Mouse (Mus musculus) hindbrain, postnatal 0 days (tissue): Measurements from ENCODE around the gene Dap. TPM values are rescaled to one million over a fixed set of nuclear protein-coding genes. Genes with fewer than 3 reads are reported as not detected.

Experiments
- ATAC-seq: fragments of 200-750 bp; cut with Nextera tagmentation; 2 replicates; pipeline ENCODE4 v1.8.0; 2017; ENCODE audit warnings: mild to moderate bottlenecking, moderate TSS enrichment, moderate library complexity
- DNase-seq: peaks from one replicate; pipeline ENCODE4 v3.0.0-alpha.2; 2015; ENCODE audit warnings: low spot score
- H3K27ac ChIP-seq: fragments of 300-500 bp; sonication (generic); 2 replicates; pipeline ENCODE4 v1.5.1; 2014; ENCODE audit warnings: mild to moderate bottlenecking
- H3K27me3 ChIP-seq: fragments of 300-500 bp; sonication (generic); 2 replicates; pipeline ENCODE4 v1.6.1; 2014; ENCODE audit warnings: low read length, mixed read lengths; ENCODE audit not compliant: insufficient read depth
- H3K36me3 ChIP-seq: fragments of 300-500 bp; sonication (generic); 2 replicates; pipeline ENCODE4 v1.6.1; 2014; ENCODE audit warnings: low read length, mixed read lengths; ENCODE audit not compliant: insufficient read depth
- H3K4me1 ChIP-seq: fragments of 300-500 bp; sonication (generic); 2 replicates; pipeline ENCODE4 v1.6.1; 2014; ENCODE audit warnings: antibody characterized with exemption, low read length, mixed read lengths; ENCODE audit not compliant: insufficient read depth
- H3K4me2 ChIP-seq: fragments of 300-500 bp; sonication (generic); 2 replicates; pipeline ENCODE4 v1.6.1; 2014; ENCODE audit warnings: low read depth, mild to moderate bottlenecking, low read length, moderate library complexity, mixed read lengths
- H3K4me3 ChIP-seq: fragments of 300-500 bp; sonication (generic); 2 replicates; pipeline ENCODE4 v1.5.1; 2014; ENCODE audit warnings: low read length
- H3K9ac ChIP-seq: fragments of 300-500 bp; sonication (generic); replicated peaks from 2 replicates; pipeline ENCODE4 v1.6.1; 2014; ENCODE audit warnings: mild to moderate bottlenecking, low read length, moderate library complexity, mixed read lengths
- H3K9me3 ChIP-seq: fragments of 300-500 bp; sonication (generic); 2 replicates; pipeline ENCODE4 v1.6.1; 2016; ENCODE audit warnings: low read length, mixed read lengths
- CTCF ChIP-seq: IDR thresholded peaks from 2 replicates; pipeline ENCODE4 v1.5.1; 2016; ENCODE audit warnings: antibody characterized with exemption, control low read depth, low read depth
- WGBS: fragments of 180-500 bp; shearing (Covaris S2); extraction: QIAGEN DNeasy Blood & Tissue Kit; methylation state at CpG from one replicate; pipeline ENCODE4 v1.1.7; 2014; 5-methylcytosine and 5-hydroxymethylcytosine counted together
- polyA plus RNA-seq: library from polyadenylated mRNA; unstranded; fragments of >200 nt; fragmentation: Nextera tagmentation; extraction: Ambion mirVana; gene quantifications from 2 replicates; pipeline ENCODE4 v1.2.1, GENCODE M21; 2015
- total RNA-seq: library from RNA; depleted of rRNA; stranded (reverse); fragments of >200 nt; gene quantifications from 2 replicates; pipeline ENCODE4 v1.2.3, GENCODE M21; 2014

The Dap gene
- total and polyA plus RNA-seq, 2 experiments from 2014 or later, result 17.6 to 29.5 TPM

- WGBS, result 65% methylated on average over 13 of the region's 13 CpGs
- no peak for TF ChIP-seq CTCF
- Histone ChIP-seq H3K27ac (no peak overlapping the region), H3K4me1 (peaks cover 4% of the 10 kb centered on the region; the same call in 1 of the 2 replicates), H3K4me2 (no peak overlapping the region), H3K9me3 (no peaks in the 10 kb centered on the region), H3K9ac (no peak overlapping the region), H3K27me3 (no peaks in the 10 kb centered on the region), H3K4me3 (no peak overlapping the region), H3K36me3 (no peaks in the 10 kb centered on the region)
- ATAC-seq (no peak), DNase-seq (no peak)
Measured at GRCm38 (mm10) chr15:31281830-31282229, 57.7 kb downstream of the Dap start.

GRCm38 (mm10) chr15:31282353-31282752 lies 58.2 kb downstream of the Dap start:
- Histone ChIP-seq H3K4me3 (no peak overlapping the region), H3K9me3 (no peaks in the 10 kb centered on the region), H3K27ac (no peak overlapping the region), H3K4me1 (peaks cover 4% of the 10 kb centered on the region; the same call in 1 of the 2 replicates), H3K27me3 (no peaks in the 10 kb centered on the region), H3K36me3 (no peaks in the 10 kb centered on the region), H3K9ac (no peak overlapping the region), H3K4me2 (no peak overlapping the region)
- 83% methylated on average over 3 of the region's 3 CpGs for WGBS
- ATAC-seq (no peak), DNase-seq (no peak)
- TF ChIP-seq CTCF, result no peak

- DNase-seq, result peak; percentile 23
- WGBS, result 72% methylated on average over 5 of the region's 5 CpGs
- H3K9me3 ChIP-seq, result no peaks in the 10 kb centered on the region
- no peak overlapping the region for H3K9ac ChIP-seq
- H3K4me1 ChIP-seq, result no peaks in the 10 kb centered on the region
- no peak overlapping the region for H3K4me3 ChIP-seq
- no peaks in the 10 kb centered on the region for H3K36me3 ChIP-seq
- peak; percentile 56 for TF ChIP-seq CTCF
- H3K27ac ChIP-seq, result no peak overlapping the region
- ATAC-seq, result no peak
- H3K4me2 ChIP-seq, result no peak overlapping the region
- H3K27me3 ChIP-seq, result no peaks in the 10 kb centered on the region
Measured at GRCm38 (mm10) chr15:31284142-31284541, 60.0 kb downstream of the Dap start.

- no peak overlapping the region for H3K27ac ChIP-seq
- H3K4me1 ChIP-seq, result no peaks in the 10 kb centered on the region
- no peak overlapping the region; the same call in 1 of the 2 replicates for H3K9ac ChIP-seq
- no peaks in the 10 kb centered on the region for H3K9me3 ChIP-seq
- no peak overlapping the region for H3K4me2 ChIP-seq
- ATAC-seq, result peak; percentile 59; the same call in 1 of the 2 replicates
- WGBS, result 55% methylated on average over 17 of the region's 17 CpGs
- DNase-seq, result peak; percentile 65
- no peak for TF ChIP-seq CTCF
- no peak overlapping the region for H3K4me3 ChIP-seq
- no peaks in the 10 kb centered on the region for H3K27me3 ChIP-seq
- no peaks in the 10 kb centered on the region for H3K36me3 ChIP-seq
Measured at GRCm38 (mm10) chr15:31284922-31285631, 61.0 kb downstream of the Dap start.

GRCm38 (mm10) chr15:31285695-31286094 lies 61.6 kb downstream of the Dap start:
- no peaks in the 10 kb centered on the region for H3K4me1 ChIP-seq
- no peaks in the 10 kb centered on the region for H3K9me3 ChIP-seq
- no peak overlapping the region for H3K4me2 ChIP-seq
- no peaks in the 10 kb centered on the region for H3K27me3 ChIP-seq
- 90% methylated on average over 3 of the region's 3 CpGs for WGBS
- TF ChIP-seq CTCF, result no peak
- ATAC-seq (no peak), DNase-seq (no peak)
- H3K36me3 ChIP-seq, result no peaks in the 10 kb centered on the region
- H3K4me3 ChIP-seq, result no peak overlapping the region
- no peak overlapping the region for H3K27ac ChIP-seq
- H3K9ac ChIP-seq, result no peak overlapping the region

- Histone ChIP-seq H3K4me3 (no peak overlapping the region), H3K9me3 (no peaks in the 10 kb centered on the region), H3K4me2 (no peak overlapping the region), H3K4me1 (peaks cover 7% of the 10 kb centered on the region; the same call in 1 of the 2 replicates), H3K9ac (no peak overlapping the region), H3K27ac (no peak overlapping the region), H3K27me3 (no peaks in the 10 kb centered on the region), H3K36me3 (no peaks in the 10 kb centered on the region)
- ATAC-seq (no peak), DNase-seq (no peak)
- no peak for TF ChIP-seq CTCF
- WGBS, result 48% methylated on average over 3 of the region's 3 CpGs
Measured at GRCm38 (mm10) chr15:31292627-31293026, 68.5 kb downstream of the Dap start.

GRCm38 (mm10) chr15:31294311-31294710 lies 70.2 kb downstream of the Dap start:
- Histone ChIP-seq H3K4me2 (no peak overlapping the region), H3K9ac (no peak overlapping the region), H3K4me1 (peaks cover 12% of the 10 kb centered on the region; the same call in 1 of the 2 replicates), H3K9me3 (no peaks in the 10 kb centered on the region), H3K36me3 (no peaks in the 10 kb centered on the region), H3K27me3 (no peaks in the 10 kb centered on the region), H3K4me3 (no peak overlapping the region), H3K27ac (no peak overlapping the region)
- WGBS, result 25% methylated on average over 2 of the region's 2 CpGs
- no peak for DNase-seq
- no peak for TF ChIP-seq CTCF
- no peak for ATAC-seq
